Mouse (Mus musculus): ENCODE data around the gene Ccdc39. TPM values are rescaled to one million over a fixed set of nuclear protein-coding genes. Genes with fewer than 3 reads are reported as not detected.

Ccdc39 gene
- total and polyA plus RNA-seq, 3 experiments = 0.96 to 6.1 TPM; not detected in 1

- H3K4me1 ChIP-seq (ENCODE audit: control insufficient read depth in 1 of 2, insufficient read depth in 2 of 2, low read length in 2 of 2) = no peaks in the 10 kb centered on the region
- H3K4me3 ChIP-seq (ENCODE audit: control insufficient read depth in 1 of 2, insufficient read depth in 1 of 2, low read depth in 2 of 2, low read length in 2 of 2) = no peak overlapping the region
- H3K27ac ChIP-seq (ENCODE audit: control insufficient read depth, low read depth, low read length) = no peak overlapping the region
- no peak for DNase-seq (ENCODE audit: low read depth, low spot score)
- H3K9ac ChIP-seq (ENCODE audit: control insufficient read depth, low read depth, low read length, poor library complexity, severe bottlenecking) = no peak overlapping the region
- peaks cover 0 to 2% of the 10 kb centered on the region in 2 experiments; a peak in 2 of 4 replicates for H3K27me3 ChIP-seq (ENCODE audit: control insufficient read depth in 1 of 2, insufficient read depth in 2 of 2, low read length in 2 of 2)
- H3K9me3 ChIP-seq (replicated peaks; ENCODE audit: insufficient read depth, low read length) = no peaks in the 10 kb centered on the region
- TF ChIP-seq CHD1 (IDR thresholded peaks at IDR 0.05; ENCODE audit: low read depth, low read length) = no peak
- TF ChIP-seq NRF1 (IDR thresholded peaks at IDR 0.05; ENCODE audit: insufficient read depth, low read depth, low read length, poor library complexity, severe bottlenecking) = no peak
- no peak for TF ChIP-seq CTCF (IDR thresholded peaks at IDR 0.05 in 2 of 3, conservative IDR thresholded peaks at IDR 0.05 in 1 of 3; ENCODE audit: control insufficient read depth in 1 of 3, insufficient read depth in 1 of 3, low read depth in 2 of 3, low read length in 3 of 3, poor library complexity in 1 of 3, severe bottlenecking in 1 of 3)
- no peak for TF ChIP-seq ELF1 (IDR thresholded peaks at IDR 0.05; ENCODE audit: low read depth, low read length)
- TF ChIP-seq UBTF (IDR thresholded peaks at IDR 0.05; ENCODE audit: borderline replicate concordance, insufficient read depth, low read depth, low read length) = no peak
- TF ChIP-seq SMC3 (IDR thresholded peaks at IDR 0.05; ENCODE audit: low read depth, low read length) = no peak
- no peak for TF ChIP-seq ZKSCAN1 (IDR thresholded peaks at IDR 0.05; ENCODE audit: low read depth, low read length)
- H3K79me2 ChIP-seq (ENCODE audit: control insufficient read depth, insufficient read depth, low read length, poor library complexity) = no peaks in the 10 kb centered on the region
- H3K36me3 ChIP-seq (ENCODE audit: control insufficient read depth in 1 of 2, insufficient read depth in 2 of 2, low read length in 2 of 2) = no peaks in the 10 kb centered on the region
These were observed 43.3 kb upstream of the Ccdc39 start for GRCm38 (mm10) chr3:33887438-33887837.

- no peak for TF ChIP-seq POLR2AphosphoS5 (IDR thresholded peaks at IDR 0.05; ENCODE audit: borderline replicate concordance, low read depth, low read length)
- no peak for TF ChIP-seq E2F4 (IDR thresholded peaks at IDR 0.05; ENCODE audit: borderline replicate concordance, low read depth, low read length)
- TF ChIP-seq ZNF384 (IDR thresholded peaks at IDR 0.05; ENCODE audit: low read depth, low read length) = no peak
- TF ChIP-seq TCF12 (IDR thresholded peaks at IDR 0.05; ENCODE audit: low read depth, low read length) = no peak
- TF ChIP-seq SIN3A (IDR thresholded peaks at IDR 0.05; ENCODE audit: low read length) = no peak
- no peak for TF ChIP-seq MAFK (IDR thresholded peaks at IDR 0.05; ENCODE audit: borderline replicate concordance, low read depth, low read length)
- no peak for TF ChIP-seq JUND (IDR thresholded peaks at IDR 0.05; ENCODE audit: low read depth, low read length)
- TF ChIP-seq SMC3 (IDR thresholded peaks at IDR 0.05; ENCODE audit: low read depth, low read length) = no peak
- TF ChIP-seq HCFC1 (IDR thresholded peaks at IDR 0.05; ENCODE audit: low read depth, low read length) = no peak
- no peak for TF ChIP-seq ETS1 (IDR thresholded peaks at IDR 0.05; ENCODE audit: low read depth, low read length)
- no peak for TF ChIP-seq USF1 (IDR thresholded peaks at IDR 0.05; ENCODE audit: low read depth, low read length)
- no peak for TF ChIP-seq ELF1 (IDR thresholded peaks at IDR 0.05; ENCODE audit: low read depth, low read length)
- no peak for TF ChIP-seq CTCF (IDR thresholded peaks at IDR 0.05 in 2 of 3, conservative IDR thresholded peaks at IDR 0.05 in 1 of 3; ENCODE audit: control insufficient read depth in 1 of 3, insufficient read depth in 1 of 3, low read depth in 2 of 3, low read length in 3 of 3, poor library complexity in 1 of 3, severe bottlenecking in 1 of 3)
- no peak for TF ChIP-seq GATA1 (IDR thresholded peaks at IDR 0.05; ENCODE audit: low read depth, low read length)
- no peak for TF ChIP-seq MYB (IDR thresholded peaks at IDR 0.05; ENCODE audit: low read depth, low read length)
- no peak for TF ChIP-seq ZKSCAN1 (IDR thresholded peaks at IDR 0.05; ENCODE audit: low read depth, low read length)
- TF ChIP-seq NELFE (IDR thresholded peaks at IDR 0.05; ENCODE audit: low read depth, low read length) = no peak
- DNase-seq (ENCODE audit: low read depth, low spot score) = no peak
- Histone ChIP-seq H3K27me3 (ENCODE audit: control insufficient read depth in 1 of 2, insufficient read depth in 2 of 2, low read length in 2 of 2) (no peaks in the 10 kb centered on the region), H3K4me1 (ENCODE audit: control insufficient read depth in 1 of 2, insufficient read depth in 2 of 2, low read length in 2 of 2) (no peaks in the 10 kb centered on the region), H3K4me3 (ENCODE audit: control insufficient read depth in 1 of 2, insufficient read depth in 1 of 2, low read depth in 2 of 2, low read length in 2 of 2) (no peak overlapping the region), H3K79me2 (ENCODE audit: control insufficient read depth, insufficient read depth, low read length, poor library complexity) (no peaks in the 10 kb centered on the region), H3K9me3 (replicated peaks; ENCODE audit: insufficient read depth, low read length) (no peaks in the 10 kb centered on the region), H3K27ac (ENCODE audit: control insufficient read depth, low read depth, low read length) (no peak overlapping the region), H3K9ac (ENCODE audit: control insufficient read depth, low read depth, low read length, poor library complexity, severe bottlenecking) (no peak overlapping the region), H3K36me3 (ENCODE audit: control insufficient read depth in 1 of 2, insufficient read depth in 2 of 2, low read length in 2 of 2) (no peaks in the 10 kb centered on the region)
These were observed 39.0 kb upstream of the Ccdc39 start for GRCm38 (mm10) chr3:33883105-33883504.

Measured in MEL (cell line).